Mouse (Mus musculus) liver, postnatal 0 days (tissue): ENCODE measurements around the gene Mov10.

ENCODE experiments used
- CTCF ChIP-seq: sonication (generic); IDR thresholded peaks from 2 replicates; pipeline ENCODE4 v1.5.1; 2016; ENCODE audit warnings: antibody characterized with exemption, low read depth
- EP300 ChIP-seq: IDR thresholded peaks from 2 replicates; pipeline ENCODE4 v1.6.1; 2016; ENCODE audit warnings: antibody characterized with exemption, low read depth, mild to moderate bottlenecking

DNA sequence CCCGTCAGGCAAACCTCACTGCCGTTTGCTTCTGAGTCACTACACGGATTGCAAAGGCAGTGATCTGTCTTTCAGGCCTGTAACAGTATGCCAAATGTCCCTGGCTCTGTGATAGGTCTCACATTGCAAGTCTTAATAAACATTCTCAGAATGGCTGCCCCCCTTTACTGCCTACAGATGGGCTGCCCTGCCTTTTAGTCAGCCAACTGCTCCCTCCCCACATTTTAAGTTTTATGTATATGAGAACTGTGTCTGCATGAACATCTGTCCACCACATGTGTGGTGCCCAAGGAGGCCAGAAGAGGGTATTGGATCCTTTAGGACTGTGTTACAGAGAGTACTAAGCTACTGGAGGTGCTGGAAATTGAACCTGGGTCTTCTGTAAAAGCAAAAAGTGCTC is 47.4 kb downstream of the Mov10 start:
- TF ChIP-seq CTCF (no peak), EP300 (no peak)
